Mouse (Mus musculus) midbrain, embryonic 10.5 days (tissue): ENCODE results near the gene Ttc27. TPM values are rescaled to one million over a fixed set of nuclear protein-coding genes. Genes with fewer than 3 reads are reported as not detected.

ENCODE experiments used
- polyA plus RNA-seq: library from polyadenylated mRNA; unstranded; fragments of >200 nt; fragmentation: Nextera tagmentation; extraction: Ambion mirVana; gene quantifications from 2 replicates; pipeline ENCODE4 v1.2.1, GENCODE M21; 2016

The Ttc27 gene
- polyA plus RNA-seq, 1 experiment from 2014 or later, result 28.5 TPM

Other genes with a start within 250 kb of the Ttc27 start
- 37.0 and 38.8 TPM in 2 replicates for gene Yipf4, start 228.2 kb upstream of the Ttc27 start, polyA plus RNA-seq
- gene Birc6, start 189.4 kb upstream of the Ttc27 start, polyA plus RNA-seq, result 76.0 and 83.3 TPM in 2 replicates